Mouse (Mus musculus): ENCODE measurements around the gene Samd5. TPM values are rescaled to one million over a fixed set of nuclear protein-coding genes. Genes with fewer than 3 reads are reported as not detected.

Samd5 gene
- polyA plus RNA-seq (2017; shearing (Covaris generic)), result not detected

GRCm38 (mm10) chr10:9674561-9675521 is at the start of gene Samd5:
Gene Samd5 (minus strand): TSS chr10:9675208.

Other genes starting within 250 kb of the Samd5 start
- 33.3 TPM for gene Stxbp5, start 225.9 kb upstream of the Samd5 start, polyA plus RNA-seq (2017; shearing (Covaris generic))

Data from naive thymus-derived CD4-positive, alpha-beta T cell, adult 5 months (primary cell).